Mouse (Mus musculus): ENCODE measurements around the gene Clec2l. TPM values are rescaled to one million over a fixed set of nuclear protein-coding genes. Genes with fewer than 3 reads are reported as not detected.
"Not testable (repeated sequence)": the region's sequence is repeated elsewhere in the genome, so short reads cannot be mapped to it uniquely, and the experiment has no call there.

Gene Clec2l
- polyA plus RNA-seq, 1 experiment from 2014 or later = 12.7 TPM

DNA sequence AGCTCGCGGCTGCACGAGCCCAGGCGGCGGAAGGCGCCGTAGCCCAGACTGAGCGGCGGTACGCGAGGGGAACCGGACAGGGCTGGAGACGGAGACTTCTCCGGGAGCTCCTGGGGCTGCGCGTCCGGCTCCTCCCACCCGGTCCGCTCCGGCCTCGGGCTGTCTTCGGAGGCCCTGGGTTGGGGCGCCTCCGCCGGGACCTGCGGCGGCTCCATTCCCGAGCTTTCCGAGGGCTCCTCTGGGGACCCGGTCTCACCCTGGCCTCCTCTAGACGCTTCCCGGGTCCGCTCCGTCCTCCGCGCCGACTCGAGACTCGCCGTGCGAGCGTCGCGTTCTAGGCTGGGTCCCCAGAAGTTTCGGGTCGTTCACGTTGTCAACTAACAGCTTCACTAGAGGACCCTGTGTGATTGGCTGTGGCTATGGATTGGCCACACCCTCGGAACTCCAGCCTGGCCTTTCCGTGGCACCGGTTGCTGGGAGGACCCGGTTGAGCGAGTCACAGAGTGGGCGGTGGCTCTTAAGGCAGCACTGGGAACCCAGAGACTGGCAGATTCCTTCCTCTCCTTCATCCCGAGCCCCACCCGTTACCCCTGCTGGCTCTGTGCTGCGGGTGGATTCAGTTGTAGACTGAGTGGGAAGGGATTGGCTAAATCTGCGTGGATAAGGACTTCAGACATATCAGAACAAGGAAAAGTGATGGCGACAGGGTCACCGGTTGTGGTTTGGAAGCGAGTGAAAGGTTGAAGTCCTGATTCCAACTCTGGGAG lies 25.8 kb upstream of the Clec2l start, which contains the start of gene Klrg2:
Gene Klrg2, minus strand, starts transcription at position 391 of the 767 bp plus-strand sequence.
- H3K4me1 ChIP-seq (replicated peaks) = peaks cover 29% of the 10 kb centered on the region
- WGBS = 2% methylated on average over 59 of the region's 60 CpGs
- peaks cover 84% of the 10 kb centered on the region for H3K27me3 ChIP-seq
- H3K4me2 ChIP-seq = peak within 1 kb of the TSS; percentile 99
- H3K36me3 ChIP-seq = no peaks in the 10 kb centered on the region
- H3K9me3 ChIP-seq = no peaks in the 10 kb centered on the region
- no peak within 1 kb of the TSS for H3K27ac ChIP-seq (replicated peaks)
- peak within 1 kb of the TSS; percentile 54 for H3K4me3 ChIP-seq
- H3K9ac ChIP-seq = peak within 1 kb of the TSS; percentile 64
- ATAC-seq (ENCODE audit: low read depth) = peak; percentile 80

DNA sequence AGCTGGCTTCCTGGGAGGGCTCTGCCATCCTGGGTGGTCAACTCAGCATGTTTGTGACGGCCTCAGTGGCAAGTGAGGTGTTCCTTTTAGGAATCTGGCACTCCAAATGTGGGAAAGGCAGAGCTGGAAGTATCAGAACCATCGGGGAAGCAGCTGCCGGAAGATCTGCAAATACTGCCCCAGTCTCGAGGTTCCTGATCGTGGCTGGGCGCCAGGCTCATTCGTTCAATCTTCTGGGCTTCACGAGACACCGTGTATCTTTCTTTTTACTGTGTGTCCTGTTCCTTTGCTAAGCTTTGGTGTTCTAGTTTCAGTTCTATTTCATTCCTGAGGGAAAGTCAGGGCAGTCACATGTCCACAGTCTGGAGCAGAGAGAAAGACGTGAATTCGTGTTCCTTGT lies 22.5 kb upstream of the Clec2l start:
- no peak for ATAC-seq (ENCODE audit: low read depth)
- H3K9ac ChIP-seq = no peak overlapping the region
- no peaks in the 10 kb centered on the region for H3K36me3 ChIP-seq
- 81% methylated on average over 11 of the region's 11 CpGs for WGBS
- no peak overlapping the region for H3K27ac ChIP-seq (replicated peaks)
- no peaks in the 10 kb centered on the region for H3K9me3 ChIP-seq
- H3K27me3 ChIP-seq = peaks cover 58% of the 10 kb centered on the region
- no peak overlapping the region for H3K4me2 ChIP-seq
- peaks cover 33% of the 10 kb centered on the region for H3K4me1 ChIP-seq (replicated peaks)
- H3K4me3 ChIP-seq = no peak overlapping the region

DNA sequence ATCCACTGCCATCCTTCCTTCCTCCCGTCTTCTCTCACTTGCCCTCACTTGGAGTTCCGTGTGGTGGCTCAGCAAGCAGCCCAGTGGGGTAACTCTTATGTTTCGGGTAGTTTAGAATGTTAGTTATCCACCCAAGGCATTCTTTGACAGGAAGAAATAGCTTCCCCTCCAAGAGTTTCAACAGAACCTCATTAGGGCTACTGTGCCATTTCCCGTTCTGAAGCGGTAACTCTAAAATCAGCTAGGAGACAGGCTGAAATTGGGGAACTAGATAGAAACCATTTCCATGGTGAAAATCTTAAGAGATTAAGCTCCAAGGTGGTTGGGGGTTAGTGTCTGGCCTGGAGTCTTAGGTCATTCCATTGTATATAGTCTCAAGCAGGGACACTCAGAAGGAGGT lies 21.6 kb upstream of the Clec2l start:
- Histone ChIP-seq H3K4me2 (no peak overlapping the region), H3K27ac (replicated peaks) (no peak overlapping the region), H3K4me1 (replicated peaks) (peaks cover 25% of the 10 kb centered on the region), H3K36me3 (no peaks in the 10 kb centered on the region), H3K4me3 (no peak overlapping the region), H3K9me3 (no peaks in the 10 kb centered on the region), H3K9ac (no peak overlapping the region), H3K27me3 (peaks cover 49% of the 10 kb centered on the region)
- 75% methylated on average over 5 of the region's 5 CpGs for WGBS
- ATAC-seq (ENCODE audit: low read depth) = no peak

DNA sequence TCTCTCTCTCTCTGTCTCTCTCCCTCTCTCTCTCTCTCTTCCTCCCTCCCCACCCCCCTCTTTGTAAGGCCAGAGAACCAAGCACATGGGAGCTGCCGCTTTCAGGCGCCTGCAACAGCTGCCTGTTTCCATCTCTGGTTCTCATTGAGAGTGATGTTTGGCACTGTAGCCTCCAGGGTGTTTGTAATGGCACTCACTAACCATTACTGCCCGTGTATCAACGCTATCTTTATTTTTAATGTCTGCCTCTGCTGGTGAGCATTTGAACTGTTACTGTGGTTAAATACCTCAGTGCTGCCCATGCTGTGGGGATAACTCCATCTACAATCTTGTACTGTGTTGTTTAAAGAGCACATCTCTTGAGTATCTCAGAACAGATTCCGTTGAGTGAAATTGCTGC lies 21.2 kb upstream of the Clec2l start:
- Histone ChIP-seq H3K27me3 (peaks cover 45% of the 10 kb centered on the region), H3K4me1 (replicated peaks) (peaks cover 21% of the 10 kb centered on the region), H3K9ac (no peak overlapping the region), H3K9me3 (no peaks in the 10 kb centered on the region), H3K36me3 (no peaks in the 10 kb centered on the region), H3K27ac (replicated peaks) (no peak overlapping the region), H3K4me2 (no peak overlapping the region), H3K4me3 (no peak overlapping the region)
- no peak for ATAC-seq (ENCODE audit: low read depth)
- 42% methylated on average over 5 of the region's 5 CpGs for WGBS

DNA sequence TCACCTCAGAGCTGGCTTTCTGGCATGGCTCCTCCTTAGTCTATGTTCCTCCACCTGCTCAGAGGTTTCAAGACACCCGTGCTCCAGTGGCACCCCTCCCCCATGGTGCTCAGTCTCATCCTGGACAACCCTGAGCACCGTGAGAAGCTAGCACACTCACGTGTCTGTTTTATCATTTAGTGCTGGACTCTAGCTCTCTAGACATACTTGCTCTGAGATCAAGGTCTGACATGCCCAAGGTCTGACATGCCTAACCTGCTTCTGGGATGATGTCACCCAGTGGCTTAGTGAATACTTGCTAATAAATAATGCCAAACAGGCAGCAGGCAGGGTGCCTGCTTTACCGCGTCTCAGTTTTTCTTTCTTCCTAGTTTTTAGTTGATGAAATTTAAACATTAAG lies 20.3 kb upstream of the Clec2l start:
- H3K36me3 ChIP-seq = no peaks in the 10 kb centered on the region
- 73% methylated on average over 5 of the region's 5 CpGs for WGBS
- no peak overlapping the region for H3K4me3 ChIP-seq
- no peak for ATAC-seq (ENCODE audit: low read depth)
- H3K9ac ChIP-seq = no peak overlapping the region
- H3K27me3 ChIP-seq = peaks cover 36% of the 10 kb centered on the region
- H3K4me1 ChIP-seq (replicated peaks) = peaks cover 11% of the 10 kb centered on the region
- H3K27ac ChIP-seq (replicated peaks) = no peak overlapping the region
- H3K9me3 ChIP-seq = no peaks in the 10 kb centered on the region
- H3K4me2 ChIP-seq = no peak overlapping the region

DNA sequence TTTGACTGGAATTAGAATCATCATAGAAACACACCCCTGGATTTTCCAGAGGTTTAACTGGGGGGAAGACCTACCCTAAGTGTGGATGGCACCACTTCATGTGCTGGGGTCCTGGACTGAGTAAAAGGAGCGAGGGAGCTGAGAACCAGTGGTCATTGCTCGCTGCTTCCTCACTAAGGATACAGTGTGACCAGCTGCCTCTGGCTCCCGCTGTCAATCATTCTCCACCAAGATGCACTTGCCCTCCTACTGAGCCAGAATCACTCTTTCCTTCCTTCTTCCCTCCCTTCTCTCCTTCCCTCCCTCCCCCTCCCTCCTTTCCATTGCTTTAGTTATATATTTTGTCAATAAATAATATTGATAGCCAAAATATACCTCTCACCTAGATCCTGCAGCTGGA lies 19.8 kb upstream of the Clec2l start:
- ATAC-seq (ENCODE audit: low read depth) = no peak
- Histone ChIP-seq H3K36me3 (no peaks in the 10 kb centered on the region), H3K4me2 (no peak overlapping the region), H3K4me3 (no peak overlapping the region), H3K27me3 (peaks cover 31% of the 10 kb centered on the region), H3K9me3 (no peaks in the 10 kb centered on the region), H3K4me1 (replicated peaks) (peaks cover 11% of the 10 kb centered on the region), H3K27ac (replicated peaks) (no peak overlapping the region), H3K9ac (no peak overlapping the region)
- WGBS = 81% methylated on average over 3 of the region's 3 CpGs

DNA sequence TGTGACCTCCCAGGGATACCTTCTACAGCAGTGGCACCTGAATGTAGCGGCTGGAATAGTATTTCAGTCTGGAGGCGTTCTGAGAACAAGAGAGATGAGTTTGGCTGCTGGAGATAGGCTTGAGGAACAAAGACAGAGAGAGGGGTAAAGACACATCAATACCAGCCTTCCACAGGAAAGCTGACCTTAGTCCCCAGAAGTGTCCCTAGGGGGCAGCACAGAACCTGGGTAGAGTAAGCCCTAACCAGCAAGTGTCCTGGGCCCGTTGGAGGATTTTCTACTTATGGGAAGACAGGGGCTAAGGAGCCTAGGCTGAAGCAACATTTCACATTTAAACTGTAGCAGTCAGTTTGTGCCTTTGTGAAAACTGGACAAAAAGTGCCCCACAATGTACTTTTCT lies 13.3 kb upstream of the Clec2l start:
- H3K4me2 ChIP-seq = no peak overlapping the region
- no peak for ATAC-seq (ENCODE audit: low read depth)
- H3K9ac ChIP-seq = no peak overlapping the region
- H3K36me3 ChIP-seq = no peaks in the 10 kb centered on the region
- H3K27ac ChIP-seq (replicated peaks) = no peak overlapping the region
- 66% methylated on average over 3 of the region's 3 CpGs for WGBS
- H3K9me3 ChIP-seq = no peaks in the 10 kb centered on the region
- H3K4me3 ChIP-seq = no peak overlapping the region
- no peaks in the 10 kb centered on the region for H3K27me3 ChIP-seq
- no peaks in the 10 kb centered on the region for H3K4me1 ChIP-seq (replicated peaks)

DNA sequence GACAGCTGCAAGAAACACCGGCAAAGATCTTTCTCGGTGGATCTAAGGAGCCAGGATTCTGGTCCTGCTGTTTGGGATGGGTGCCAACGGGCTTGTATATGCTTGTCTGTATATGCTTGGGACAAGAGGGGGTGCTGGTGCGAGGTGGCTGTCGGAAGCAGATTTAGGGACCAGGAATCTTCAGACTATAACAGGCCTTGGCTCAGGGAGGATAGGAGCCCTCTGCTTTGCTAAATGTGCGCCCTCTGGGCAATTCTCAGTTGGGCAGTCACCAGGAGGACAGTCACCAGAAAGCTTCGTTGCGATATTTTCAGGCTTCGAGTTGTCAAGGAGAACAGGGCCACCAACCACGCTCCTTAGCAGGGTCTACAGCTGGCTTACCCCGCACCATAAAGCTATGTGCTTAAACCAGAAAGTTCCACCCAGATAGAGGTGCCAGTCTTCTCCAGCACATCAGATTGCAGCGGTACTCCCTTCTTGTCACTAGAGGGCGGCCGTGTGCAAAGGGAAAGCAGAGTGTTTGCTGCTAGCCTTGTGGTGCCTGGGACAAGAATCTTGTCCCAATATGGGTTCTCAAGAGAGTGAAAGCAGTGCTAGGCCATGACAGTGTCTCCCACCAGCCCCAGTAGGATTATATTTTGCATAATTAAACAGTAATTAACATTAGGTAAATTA lies 12.5 kb upstream of the Clec2l start:
- 42% methylated on average over 14 of the region's 14 CpGs for WGBS

DNA sequence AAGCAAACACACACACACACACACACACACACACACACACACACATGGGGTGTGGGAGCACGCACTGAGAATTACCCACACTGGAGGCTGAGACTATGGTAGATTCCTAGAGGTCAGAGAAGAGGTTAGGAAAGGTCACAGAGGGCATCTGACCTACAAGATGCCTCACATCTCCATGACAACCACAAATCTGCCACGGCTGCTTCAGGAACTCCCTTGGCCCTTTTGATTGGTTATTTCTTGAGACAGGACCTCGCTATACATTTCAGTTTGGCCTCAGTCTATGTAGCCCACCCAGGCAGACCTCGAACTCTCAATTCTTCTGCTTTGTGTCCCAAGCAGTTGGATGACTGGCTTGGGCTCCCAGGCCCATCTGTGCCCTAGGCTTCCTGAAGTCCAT lies 1.2 kb upstream of the Clec2l start:
- H3K9me3 ChIP-seq = no peaks in the 10 kb centered on the region
- H3K4me2 ChIP-seq = no peak overlapping the region
- H3K4me3 ChIP-seq = no peak overlapping the region
- no peak for ATAC-seq (ENCODE audit: low read depth)
- WGBS = 14% methylated on average over 4 of the region's 4 CpGs
- peaks cover 14% of the 10 kb centered on the region for H3K4me1 ChIP-seq (replicated peaks)
- H3K36me3 ChIP-seq = no peaks in the 10 kb centered on the region
- no peak overlapping the region for H3K27ac ChIP-seq (replicated peaks)
- H3K27me3 ChIP-seq = peaks cover 26% of the 10 kb centered on the region
- no peak overlapping the region for H3K9ac ChIP-seq

More for the DNA sequence above, 12.5 kb upstream of the Clec2l start:
- no peak overlapping the region for H3K4me3 ChIP-seq
- no peaks in the 10 kb centered on the region for H3K9me3 ChIP-seq
- no peaks in the 10 kb centered on the region for H3K27me3 ChIP-seq
- H3K4me1 ChIP-seq (replicated peaks) = no peaks in the 10 kb centered on the region
- no peak overlapping the region for H3K4me2 ChIP-seq
- H3K27ac ChIP-seq (replicated peaks) = no peak overlapping the region
- no peak overlapping the region for H3K9ac ChIP-seq
- ATAC-seq (ENCODE audit: low read depth) = no peak
- no peaks in the 10 kb centered on the region for H3K36me3 ChIP-seq

DNA sequence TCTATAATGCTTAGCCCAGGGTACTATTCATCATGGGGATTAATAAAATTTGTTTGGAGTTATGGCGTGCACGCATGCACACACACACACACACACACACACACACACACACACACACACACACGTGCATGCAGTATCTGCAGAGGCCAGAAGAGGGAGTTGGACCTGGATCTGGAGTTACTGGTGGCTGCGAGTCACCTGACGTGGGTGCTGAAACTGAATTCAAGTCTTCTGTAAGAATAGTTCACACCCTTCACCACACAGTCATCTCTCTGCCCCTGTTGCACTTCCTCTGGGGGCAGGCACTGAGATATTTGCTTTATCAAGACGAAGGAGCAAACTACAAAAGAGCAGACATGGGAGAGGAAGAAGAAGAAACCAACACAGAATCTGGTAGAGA lies 6.7 kb downstream of the Clec2l start:
- H3K4me2 ChIP-seq = no peak overlapping the region
- WGBS = 60% methylated on average over 6 of the region's 6 CpGs
- H3K4me3 ChIP-seq = no peak overlapping the region
- ATAC-seq (ENCODE audit: low read depth) = no peak
- H3K27ac ChIP-seq (replicated peaks) = no peak overlapping the region
- H3K4me1 ChIP-seq (replicated peaks) = no peaks in the 10 kb centered on the region
- no peaks in the 10 kb centered on the region for H3K9me3 ChIP-seq
- H3K27me3 ChIP-seq = peaks cover 8% of the 10 kb centered on the region; the same call in 1 of the 2 replicates
- no peak overlapping the region for H3K9ac ChIP-seq
- no peaks in the 10 kb centered on the region for H3K36me3 ChIP-seq

DNA sequence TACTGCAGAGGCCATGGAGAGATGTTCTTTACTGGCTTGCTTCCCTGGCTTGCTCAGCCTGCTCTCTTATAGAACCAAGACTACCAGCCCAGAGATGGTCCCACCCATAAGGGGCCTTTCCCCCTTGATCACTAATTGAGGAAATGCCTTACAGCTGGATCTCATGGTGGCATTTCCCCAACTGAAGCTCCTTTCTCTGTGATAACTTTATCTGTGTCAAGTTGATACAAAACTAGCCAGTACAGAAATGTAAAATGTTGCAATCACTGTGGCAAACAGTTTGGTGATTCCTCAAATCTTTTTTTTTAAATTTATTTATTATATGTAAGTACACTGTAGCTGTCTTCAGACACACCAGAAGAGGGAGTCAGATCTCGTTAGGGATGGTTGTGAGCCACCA lies 7.6 kb downstream of the Clec2l start:
- not testable (repeated sequence) for H3K27me3 ChIP-seq; H3K4me2 ChIP-seq; H3K9me3 ChIP-seq; H3K27ac ChIP-seq (replicated peaks); H3K9ac ChIP-seq; ATAC-seq (ENCODE audit: low read depth); H3K4me3 ChIP-seq; H3K4me1 ChIP-seq (replicated peaks); H3K36me3 ChIP-seq
- 88% methylated on average over 1 of the region's 1 CpGs for WGBS

DNA sequence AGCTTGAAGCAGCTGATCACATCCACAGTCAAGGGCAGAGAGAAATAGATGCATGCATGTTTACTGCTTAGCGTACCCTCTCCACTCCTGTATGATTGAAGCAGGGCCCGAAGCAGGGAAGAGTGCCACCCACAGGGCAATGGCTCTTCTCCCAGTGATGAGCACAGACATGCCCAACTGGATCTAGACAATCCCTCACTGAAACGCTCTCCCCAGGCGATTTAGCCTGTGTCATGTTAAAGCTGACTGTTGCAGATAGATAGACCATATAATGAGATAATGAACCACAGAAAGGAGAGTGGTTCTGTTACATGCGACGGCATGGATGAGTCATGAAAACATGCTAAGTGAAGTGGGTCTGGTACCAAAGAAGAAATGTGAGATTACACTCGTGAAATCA lies 8.4 kb downstream of the Clec2l start:
- Histone ChIP-seq H3K27ac (replicated peaks) (no peak overlapping the region), H3K4me1 (replicated peaks) (no peaks in the 10 kb centered on the region), H3K27me3 (no peaks in the 10 kb centered on the region), H3K36me3 (no peaks in the 10 kb centered on the region), H3K4me3 (no peak overlapping the region), H3K9me3 (no peaks in the 10 kb centered on the region), H3K4me2 (no peak overlapping the region), H3K9ac (no peak overlapping the region)
- 76% methylated on average over 7 of the region's 7 CpGs for WGBS
- no peak for ATAC-seq (ENCODE audit: low read depth)

Data from neural tube, embryonic 13.5 days (tissue).